Mouse (Mus musculus): Measurements from ENCODE around the gene Gm28372. TPM values are rescaled to one million over a fixed set of nuclear protein-coding genes. Genes with fewer than 3 reads are reported as not detected.
A peak's percentile ranks its signal among the peaks of the same experiment; 100 is the strongest.

Gene Gm28372
- polyA plus RNA-seq, 1 experiment, result 0.99 TPM

GRCm38 (mm10) chr2:130438861-130439260 is 33.8 kb downstream of the Gm28372 start:
- Histone ChIP-seq H3K27ac (ENCODE audit: control insufficient read depth, insufficient read depth, low read depth, low read length) (no peak overlapping the region), H3K4me3 (ENCODE audit: control insufficient read depth, low read depth, low read length) (no peak overlapping the region), H3K36me3 (ENCODE audit: control insufficient read depth, insufficient read depth, low read length) (peaks cover 5% of the 10 kb centered on the region), H3K27me3 (ENCODE audit: control insufficient read depth, insufficient read depth, low read length) (no peaks in the 10 kb centered on the region), H3K4me1 (ENCODE audit: control insufficient read depth, insufficient read depth, low read length) (no peaks in the 10 kb centered on the region)
- no peak for TF ChIP-seq POLR2A (IDR thresholded peaks at IDR 0.05; ENCODE audit: control insufficient read depth, low read depth, low read length)
- TF ChIP-seq CTCF (IDR thresholded peaks at IDR 0.05; ENCODE audit: control insufficient read depth, insufficient read depth, insufficient replicate concordance, low read depth, low read length), result no peak

GRCm38 (mm10) chr2:130439840-130440480 is 34.9 kb downstream of the Gm28372 start:
- no peak overlapping the region for H3K4me3 ChIP-seq (ENCODE audit: control insufficient read depth, low read depth, low read length)
- no peaks in the 10 kb centered on the region for H3K27me3 ChIP-seq (ENCODE audit: control insufficient read depth, insufficient read depth, low read length)
- H3K4me1 ChIP-seq (ENCODE audit: control insufficient read depth, insufficient read depth, low read length), result no peaks in the 10 kb centered on the region
- no peak overlapping the region for H3K27ac ChIP-seq (ENCODE audit: control insufficient read depth, insufficient read depth, low read depth, low read length)
- TF ChIP-seq CTCF (IDR thresholded peaks at IDR 0.05; ENCODE audit: control insufficient read depth, insufficient read depth, insufficient replicate concordance, low read depth, low read length), result no peak
- TF ChIP-seq POLR2A (IDR thresholded peaks at IDR 0.05; ENCODE audit: control insufficient read depth, low read depth, low read length), result no peak
- H3K36me3 ChIP-seq (ENCODE audit: control insufficient read depth, insufficient read depth, low read length), result peaks cover 5% of the 10 kb centered on the region

GRCm38 (mm10) chr2:130442162-130442561 is 37.1 kb downstream of the Gm28372 start:
- no peak for TF ChIP-seq POLR2A (IDR thresholded peaks at IDR 0.05; ENCODE audit: control insufficient read depth, low read depth, low read length)
- no peak for TF ChIP-seq CTCF (IDR thresholded peaks at IDR 0.05; ENCODE audit: control insufficient read depth, insufficient read depth, insufficient replicate concordance, low read depth, low read length)
- H3K4me1 ChIP-seq (ENCODE audit: control insufficient read depth, insufficient read depth, low read length), result no peaks in the 10 kb centered on the region
- peaks cover 5% of the 10 kb centered on the region for H3K36me3 ChIP-seq (ENCODE audit: control insufficient read depth, insufficient read depth, low read length)
- H3K4me3 ChIP-seq (ENCODE audit: control insufficient read depth, low read depth, low read length), result no peak overlapping the region
- no peaks in the 10 kb centered on the region for H3K27me3 ChIP-seq (ENCODE audit: control insufficient read depth, insufficient read depth, low read length)
- H3K27ac ChIP-seq (ENCODE audit: control insufficient read depth, insufficient read depth, low read depth, low read length), result no peak overlapping the region

GRCm38 (mm10) chr2:130448449-130448848 is 43.4 kb downstream of the Gm28372 start:
- Histone ChIP-seq H3K36me3 (ENCODE audit: control insufficient read depth, insufficient read depth, low read length) (no peaks in the 10 kb centered on the region), H3K4me3 (ENCODE audit: control insufficient read depth, low read depth, low read length) (no peak overlapping the region), H3K4me1 (ENCODE audit: control insufficient read depth, insufficient read depth, low read length) (peaks cover 9% of the 10 kb centered on the region), H3K27ac (ENCODE audit: control insufficient read depth, insufficient read depth, low read depth, low read length) (no peak overlapping the region), H3K27me3 (ENCODE audit: control insufficient read depth, insufficient read depth, low read length) (no peaks in the 10 kb centered on the region)
- TF ChIP-seq CTCF (IDR thresholded peaks at IDR 0.05; ENCODE audit: control insufficient read depth, insufficient read depth, insufficient replicate concordance, low read depth, low read length), result no peak

- TF ChIP-seq CTCF (IDR thresholded peaks at IDR 0.05; ENCODE audit: control insufficient read depth, insufficient read depth, insufficient replicate concordance, low read depth, low read length) (no peak), POLR2A (IDR thresholded peaks at IDR 0.05; ENCODE audit: control insufficient read depth, low read depth, low read length) (no peak)
- Histone ChIP-seq H3K4me1 (ENCODE audit: control insufficient read depth, insufficient read depth, low read length) (peaks cover 9% of the 10 kb centered on the region), H3K36me3 (ENCODE audit: control insufficient read depth, insufficient read depth, low read length) (no peaks in the 10 kb centered on the region), H3K27me3 (ENCODE audit: control insufficient read depth, insufficient read depth, low read length) (no peaks in the 10 kb centered on the region), H3K27ac (ENCODE audit: control insufficient read depth, insufficient read depth, low read depth, low read length) (no peak overlapping the region; the same call in 1 of the 2 replicates), H3K4me3 (ENCODE audit: control insufficient read depth, low read depth, low read length) (peak overlapping the region; percentile 84)
Observed at GRCm38 (mm10) chr2:130449021-130449793, 44.2 kb downstream of the Gm28372 start.

GRCm38 (mm10) chr2:130449794-130450433 is 44.9 kb downstream of the Gm28372 start, which contains the start of gene Ptpra:
TSS of gene Ptpra (plus strand) at chr2:130450278.
- TF ChIP-seq POLR2A (IDR thresholded peaks at IDR 0.05; ENCODE audit: control insufficient read depth, low read depth, low read length) (peak; percentile 57), CTCF (IDR thresholded peaks at IDR 0.05; ENCODE audit: control insufficient read depth, insufficient read depth, insufficient replicate concordance, low read depth, low read length) (no peak)
- no peaks in the 10 kb centered on the region for H3K36me3 ChIP-seq (ENCODE audit: control insufficient read depth, insufficient read depth, low read length)
- no peaks in the 10 kb centered on the region for H3K27me3 ChIP-seq (ENCODE audit: control insufficient read depth, insufficient read depth, low read length)
- H3K27ac ChIP-seq (ENCODE audit: control insufficient read depth, insufficient read depth, low read depth, low read length), result no peak within 1 kb of the TSS; the same call in none of the 2 replicates
- peak within 1 kb of the TSS; percentile 84 for H3K4me3 ChIP-seq (ENCODE audit: control insufficient read depth, low read depth, low read length)
- peaks cover 9% of the 10 kb centered on the region for H3K4me1 ChIP-seq (ENCODE audit: control insufficient read depth, insufficient read depth, low read length)

GRCm38 (mm10) chr2:130450434-130450796 is 45.4 kb downstream of the Gm28372 start:
- Histone ChIP-seq H3K27me3 (ENCODE audit: control insufficient read depth, insufficient read depth, low read length) (no peaks in the 10 kb centered on the region), H3K27ac (ENCODE audit: control insufficient read depth, insufficient read depth, low read depth, low read length) (no peak overlapping the region; the same call in 1 of the 2 replicates), H3K36me3 (ENCODE audit: control insufficient read depth, insufficient read depth, low read length) (no peaks in the 10 kb centered on the region), H3K4me3 (ENCODE audit: control insufficient read depth, low read depth, low read length) (peak overlapping the region; percentile 84), H3K4me1 (ENCODE audit: control insufficient read depth, insufficient read depth, low read length) (peaks cover 9% of the 10 kb centered on the region)
- TF ChIP-seq POLR2A (IDR thresholded peaks at IDR 0.05; ENCODE audit: control insufficient read depth, low read depth, low read length) (no peak), CTCF (IDR thresholded peaks at IDR 0.05; ENCODE audit: control insufficient read depth, insufficient read depth, insufficient replicate concordance, low read depth, low read length) (no peak)
